Mouse (Mus musculus) forebrain, embryonic 14.5 days (tissue): Measurements from ENCODE around the gene Stat4. TPM values are rescaled to one million over a fixed set of nuclear protein-coding genes. Genes with fewer than 3 reads are reported as not detected.
A peak's percentile ranks its signal among the peaks of the same experiment; 100 is the strongest.

Experiments
- ATAC-seq: fragments of 200-750 bp; cut with Nextera tagmentation; 2 replicates; pipeline ENCODE4 v1.8.0; 2017; ENCODE audit warnings: mild to moderate bottlenecking, moderate library complexity
- DNase-seq: peaks from one replicate; pipeline ENCODE4 v3.0.0-alpha.2; 2015; ENCODE audit warnings: low spot score
- H3K27ac ChIP-seq: fragments of 300-500 bp; sonication (generic); 2 replicates; pipeline ENCODE4 v1.5.1; 2014; ENCODE audit warnings: low read depth, mild to moderate bottlenecking, control low read depth, low read length, moderate library complexity
- H3K27me3 ChIP-seq: fragments of 300-500 bp; sonication (generic); replicated peaks from 2 replicates; pipeline ENCODE4 v1.6.1; 2014; ENCODE audit warnings: low read length, control low read depth, mixed read lengths; ENCODE audit not compliant: control insufficient read depth, insufficient read depth
- H3K36me3 ChIP-seq: fragments of 300-500 bp; sonication (generic); 2 replicates; pipeline ENCODE4 v1.6.1; 2014; ENCODE audit warnings: low read length, control low read depth; ENCODE audit not compliant: control insufficient read depth, insufficient read depth
- H3K4me1 ChIP-seq: fragments of 300-500 bp; sonication (generic); 2 replicates; pipeline ENCODE4 v1.6.1; 2014; ENCODE audit warnings: antibody characterized with exemption, low read length, control low read depth; ENCODE audit not compliant: control insufficient read depth, insufficient read depth
- H3K4me2 ChIP-seq: fragments of 300-500 bp; sonication (generic); 2 replicates; pipeline ENCODE4 v1.6.1; 2014; ENCODE audit warnings: mild to moderate bottlenecking, control low read depth, low read length
- H3K4me3 ChIP-seq: fragments of 300-500 bp; sonication (generic); 2 replicates; pipeline ENCODE4 v1.5.1; 2014; ENCODE audit warnings: low read depth, low read length, control low read depth
- H3K9ac ChIP-seq: fragments of 300-500 bp; sonication (generic); 2 replicates; pipeline ENCODE4 v1.6.1; 2014; ENCODE audit warnings: mild to moderate bottlenecking, low read length, control low read depth, moderate library complexity
- H3K9me3 ChIP-seq: fragments of 300-500 bp; sonication (generic); replicated peaks from 2 replicates; pipeline ENCODE4 v1.6.1; 2016; ENCODE audit warnings: low read length, control low read depth, mixed read lengths; ENCODE audit not compliant: control insufficient read depth
- WGBS: fragments of 180-500 bp; shearing (Covaris S2); extraction: QIAGEN DNeasy Blood & Tissue Kit; methylation state at CpG from one replicate; pipeline ENCODE4 v1.1.7; 2014; 5-methylcytosine and 5-hydroxymethylcytosine counted together
- polyA plus RNA-seq: library from polyadenylated mRNA; unstranded; fragments of >200 nt; fragmentation: Nextera tagmentation; extraction: Ambion mirVana; gene quantifications from 2 replicates; pipeline ENCODE4 v1.2.1, GENCODE M21; 2014

The Stat4 gene
- polyA plus RNA-seq, 1 experiment from 2014 or later, result 1.6 TPM

GRCm38 (mm10) chr1:52057153-52057552 is 70.2 kb downstream of the Stat4 start:
- WGBS, result 84% methylated on average over 5 of the region's 5 CpGs
- H3K4me3 ChIP-seq, result no peak overlapping the region
- no peak overlapping the region for H3K9ac ChIP-seq
- H3K9me3 ChIP-seq, result no peaks in the 10 kb centered on the region
- H3K27me3 ChIP-seq, result no peaks in the 10 kb centered on the region
- H3K27ac ChIP-seq, result no peak overlapping the region
- H3K4me1 ChIP-seq, result no peaks in the 10 kb centered on the region
- H3K36me3 ChIP-seq, result no peaks in the 10 kb centered on the region
- no peak overlapping the region for H3K4me2 ChIP-seq
- DNase-seq (no peak), ATAC-seq (no peak)

- Histone ChIP-seq H3K27me3 (no peaks in the 10 kb centered on the region), H3K4me3 (no peak overlapping the region), H3K9ac (no peak overlapping the region), H3K27ac (no peak overlapping the region), H3K36me3 (no peaks in the 10 kb centered on the region), H3K9me3 (no peaks in the 10 kb centered on the region), H3K4me1 (no peaks in the 10 kb centered on the region), H3K4me2 (no peak overlapping the region)
- 95% methylated on average over 1 of the region's 1 CpGs for WGBS
- DNase-seq (no peak), ATAC-seq (no peak)
Measured at GRCm38 (mm10) chr1:52066276-52066675, 79.3 kb downstream of the Stat4 start.

DNA sequence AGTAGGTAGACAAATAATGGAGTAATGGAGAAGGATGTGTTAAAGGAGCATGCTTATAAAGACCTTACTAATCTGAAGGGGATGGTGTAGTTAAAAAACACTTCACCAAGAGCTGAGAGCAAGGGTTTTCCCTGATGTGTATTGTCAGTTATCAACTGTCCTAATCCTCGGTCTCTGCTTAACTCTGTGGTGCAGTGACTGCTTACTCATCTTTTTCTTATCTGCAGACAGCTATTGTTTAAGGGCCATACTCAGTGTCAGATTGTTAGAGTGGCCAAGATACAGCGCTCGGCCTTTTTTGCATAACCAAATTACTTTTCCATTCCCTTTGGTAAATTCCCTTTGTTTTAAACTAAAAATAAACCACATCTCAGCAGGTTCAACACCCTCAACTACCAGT is 79.7 kb downstream of the Stat4 start:
- no peak for ATAC-seq
- H3K9ac ChIP-seq, result no peak overlapping the region
- no peaks in the 10 kb centered on the region for H3K4me1 ChIP-seq
- WGBS, result 81% methylated on average over 3 of the region's 3 CpGs
- H3K36me3 ChIP-seq, result no peaks in the 10 kb centered on the region
- no peak overlapping the region for H3K4me2 ChIP-seq
- H3K9me3 ChIP-seq, result no peaks in the 10 kb centered on the region
- no peak for DNase-seq
- no peak overlapping the region for H3K27ac ChIP-seq
- H3K27me3 ChIP-seq, result no peaks in the 10 kb centered on the region
- H3K4me3 ChIP-seq, result no peak overlapping the region

GRCm38 (mm10) chr1:52079724-52080367 is 92.9 kb downstream of the Stat4 start:
- H3K27me3 ChIP-seq, result no peaks in the 10 kb centered on the region
- H3K4me3 ChIP-seq, result no peak overlapping the region
- H3K9ac ChIP-seq, result no peak overlapping the region
- peak overlapping the region; percentile 28 for H3K4me2 ChIP-seq
- no peaks in the 10 kb centered on the region for H3K36me3 ChIP-seq
- peak overlapping the region; percentile 58; the same call in 1 of the 2 replicates for H3K27ac ChIP-seq
- peaks cover 15% of the 10 kb centered on the region for H3K4me1 ChIP-seq
- no peaks in the 10 kb centered on the region for H3K9me3 ChIP-seq
- DNase-seq (peak; percentile 86), ATAC-seq (peak; percentile 93)
- 1% methylated on average over 10 of the region's 10 CpGs for WGBS

GRCm38 (mm10) chr1:52080375-52080774 is 93.4 kb downstream of the Stat4 start:
- H3K4me1 ChIP-seq, result peaks cover 15% of the 10 kb centered on the region
- H3K4me2 ChIP-seq, result peak overlapping the region; percentile 28; the same call in 1 of the 2 replicates
- DNase-seq, result peak; percentile 51
- no peak overlapping the region for H3K4me3 ChIP-seq
- H3K9ac ChIP-seq, result no peak overlapping the region
- H3K27me3 ChIP-seq, result no peaks in the 10 kb centered on the region
- WGBS, result 1% methylated on average over 8 of the region's 8 CpGs
- H3K27ac ChIP-seq, result peak overlapping the region; percentile 58; the same call in 1 of the 2 replicates
- H3K36me3 ChIP-seq, result no peaks in the 10 kb centered on the region
- ATAC-seq, result peak; percentile 51; the same call in 1 of the 2 replicates
- no peaks in the 10 kb centered on the region for H3K9me3 ChIP-seq

GRCm38 (mm10) chr1:52086236-52086635 is 99.3 kb downstream of the Stat4 start:
- Histone ChIP-seq H3K9me3 (no peaks in the 10 kb centered on the region), H3K4me1 (no peaks in the 10 kb centered on the region), H3K4me2 (no peak overlapping the region), H3K27ac (no peak overlapping the region), H3K9ac (no peak overlapping the region), H3K27me3 (no peaks in the 10 kb centered on the region), H3K4me3 (no peak overlapping the region), H3K36me3 (no peaks in the 10 kb centered on the region)
- no peak for ATAC-seq
- peak; percentile 65 for DNase-seq
- WGBS, result 43% methylated on average over 4 of the region's 4 CpGs

DNA sequence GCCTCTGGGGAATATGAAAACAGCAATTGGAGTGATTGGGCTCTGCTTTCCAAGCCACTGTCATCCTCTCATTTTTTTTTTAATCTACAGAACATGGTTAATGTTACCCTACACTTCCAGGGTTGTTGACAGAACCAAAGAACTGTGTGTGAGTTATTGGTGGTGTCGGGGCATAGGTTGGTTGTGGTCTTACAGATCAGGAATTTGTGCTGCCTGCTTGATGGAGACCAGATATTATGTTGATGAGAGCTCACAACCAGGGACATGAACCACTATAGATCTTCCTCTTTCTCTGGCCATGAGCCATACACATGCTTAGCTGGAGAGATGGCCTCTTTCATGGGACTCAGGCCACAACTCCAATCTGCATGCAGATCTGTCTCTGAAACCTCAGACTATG is 100.2 kb downstream of the Stat4 start:
- DNase-seq (no peak), ATAC-seq (no peak)
- H3K4me1 ChIP-seq, result no peaks in the 10 kb centered on the region
- no peaks in the 10 kb centered on the region for H3K27me3 ChIP-seq
- no peak overlapping the region for H3K9ac ChIP-seq
- H3K9me3 ChIP-seq, result no peaks in the 10 kb centered on the region
- no peak overlapping the region for H3K27ac ChIP-seq
- H3K4me3 ChIP-seq, result no peak overlapping the region
- H3K4me2 ChIP-seq, result no peak overlapping the region
- no peaks in the 10 kb centered on the region for H3K36me3 ChIP-seq
- WGBS, result 100% methylated on average over 1 of the region's 1 CpGs

GRCm38 (mm10) chr1:52088634-52089033 is 101.7 kb downstream of the Stat4 start:
- no peak overlapping the region for H3K4me2 ChIP-seq
- H3K4me1 ChIP-seq, result no peaks in the 10 kb centered on the region
- no peak overlapping the region for H3K9ac ChIP-seq
- ATAC-seq (no peak), DNase-seq (no peak)
- WGBS, result 72% methylated on average over 4 of the region's 4 CpGs
- no peaks in the 10 kb centered on the region for H3K36me3 ChIP-seq
- H3K27me3 ChIP-seq, result no peaks in the 10 kb centered on the region
- H3K9me3 ChIP-seq, result no peaks in the 10 kb centered on the region
- no peak overlapping the region for H3K27ac ChIP-seq
- H3K4me3 ChIP-seq, result no peak overlapping the region

GRCm38 (mm10) chr1:52098618-52099232 is 111.8 kb downstream of the Stat4 start:
- Histone ChIP-seq H3K4me1 (no peaks in the 10 kb centered on the region), H3K9ac (no peak overlapping the region), H3K27ac (no peak overlapping the region), H3K4me3 (no peak overlapping the region), H3K27me3 (no peaks in the 10 kb centered on the region), H3K9me3 (no peaks in the 10 kb centered on the region), H3K4me2 (no peak overlapping the region), H3K36me3 (no peaks in the 10 kb centered on the region)
- WGBS, result 75% methylated on average over 3 of the region's 3 CpGs
- DNase-seq (peak; percentile 83), ATAC-seq (peak; percentile 65; the same call in 1 of the 2 replicates)
